Mouse (Mus musculus): ENCODE data around the gene Ero1l. TPM values are rescaled to one million over a fixed set of nuclear protein-coding genes. Genes with fewer than 3 reads are reported as not detected.

Ero1l gene
- polyA plus RNA-seq, 1 experiment from 2014 or later, result 42.2 TPM

DNA sequence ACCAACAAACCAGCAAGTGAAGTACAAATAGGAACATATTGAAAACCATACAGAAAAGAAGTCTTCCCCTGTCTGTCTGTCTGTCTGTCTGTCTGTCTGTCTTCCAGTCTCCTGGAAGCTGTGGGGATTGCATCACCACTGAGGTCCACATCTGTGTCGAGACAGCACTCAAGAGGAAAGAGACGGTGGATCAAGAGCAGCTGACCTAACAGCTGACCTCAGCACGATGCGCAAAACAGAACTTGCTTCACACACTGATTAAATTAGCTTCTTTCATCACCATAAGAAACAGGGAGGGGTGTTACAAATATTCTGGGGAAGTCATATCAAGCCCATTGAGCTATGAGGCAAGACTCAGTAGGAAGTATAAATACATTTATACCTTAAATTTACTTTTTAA, 27.0 kb downstream of the Ero1l start:
- H3K4me1 ChIP-seq, result no peaks in the 10 kb centered on the region
- no peaks in the 10 kb centered on the region for H3K36me3 ChIP-seq
- H3K4me2 ChIP-seq, result no peak overlapping the region
- no peak overlapping the region for H3K27ac ChIP-seq
- no peak overlapping the region for H3K4me3 ChIP-seq (replicated peaks)
- no peak for ATAC-seq (ENCODE audit: insufficient read depth, low FRiP score, low read depth)
- H3K9ac ChIP-seq, result no peak overlapping the region
- H3K27me3 ChIP-seq (replicated peaks), result no peaks in the 10 kb centered on the region
- 79% methylated on average over 4 of the region's 4 CpGs for WGBS
- H3K9me3 ChIP-seq, result no peaks in the 10 kb centered on the region

DNA sequence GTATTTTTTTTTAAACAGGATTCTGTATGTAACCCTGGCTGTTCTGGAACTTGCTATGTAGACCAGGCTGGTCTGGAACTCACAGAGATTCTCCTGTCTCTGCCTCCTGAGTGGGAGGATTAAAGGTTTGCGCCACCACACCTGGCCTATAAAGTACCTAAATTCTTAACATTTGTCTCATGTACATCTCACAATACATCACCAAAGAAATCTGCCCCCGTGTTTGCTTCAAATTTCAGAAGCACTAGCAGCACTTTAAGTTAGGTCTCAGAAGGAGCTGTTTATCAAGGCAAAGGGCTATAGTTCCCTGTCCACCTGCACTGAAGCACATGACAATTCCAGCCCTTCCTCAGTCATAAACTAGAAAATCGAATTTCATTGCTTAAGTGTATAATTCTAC, 36.5 kb downstream of the Ero1l start:
- no peak overlapping the region for H3K4me2 ChIP-seq
- no peaks in the 10 kb centered on the region for H3K36me3 ChIP-seq
- H3K27me3 ChIP-seq (replicated peaks), result no peaks in the 10 kb centered on the region
- H3K27ac ChIP-seq, result no peak overlapping the region
- ATAC-seq (ENCODE audit: insufficient read depth, low FRiP score, low read depth), result no peak
- H3K9me3 ChIP-seq, result no peaks in the 10 kb centered on the region
- no peak overlapping the region for H3K4me3 ChIP-seq (replicated peaks)
- H3K4me1 ChIP-seq, result no peaks in the 10 kb centered on the region
- WGBS, result 83% methylated on average over 3 of the region's 3 CpGs
- no peak overlapping the region for H3K9ac ChIP-seq

DNA sequence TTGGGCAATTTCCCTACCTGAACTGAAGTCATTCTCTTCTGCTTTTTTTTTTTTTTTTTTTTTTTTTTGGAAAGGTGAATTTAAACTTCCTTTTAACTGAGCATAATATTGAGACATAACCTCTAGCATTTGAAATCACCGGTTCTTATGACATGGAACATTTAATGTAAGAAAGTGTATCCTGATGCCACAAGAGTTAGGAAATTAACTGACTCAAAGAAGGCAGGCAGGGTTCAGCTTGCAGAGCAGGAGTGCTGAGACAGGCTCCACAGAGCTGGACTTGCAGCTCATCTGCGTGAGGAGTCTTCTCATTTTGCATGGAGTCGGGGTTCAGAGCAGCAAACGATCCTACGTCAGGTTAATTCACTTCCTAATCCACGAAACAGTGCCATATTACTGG, 42.8 kb downstream of the Ero1l start:
- Histone ChIP-seq H3K4me1 (no peaks in the 10 kb centered on the region), H3K9ac (no peak overlapping the region), H3K4me2 (no peak overlapping the region), H3K9me3 (no peaks in the 10 kb centered on the region), H3K27me3 (replicated peaks) (no peaks in the 10 kb centered on the region), H3K36me3 (no peaks in the 10 kb centered on the region), H3K4me3 (replicated peaks) (no peak overlapping the region), H3K27ac (no peak overlapping the region)
- no peak for ATAC-seq (ENCODE audit: insufficient read depth, low FRiP score, low read depth)
- 87% methylated on average over 6 of the region's 6 CpGs for WGBS

DNA sequence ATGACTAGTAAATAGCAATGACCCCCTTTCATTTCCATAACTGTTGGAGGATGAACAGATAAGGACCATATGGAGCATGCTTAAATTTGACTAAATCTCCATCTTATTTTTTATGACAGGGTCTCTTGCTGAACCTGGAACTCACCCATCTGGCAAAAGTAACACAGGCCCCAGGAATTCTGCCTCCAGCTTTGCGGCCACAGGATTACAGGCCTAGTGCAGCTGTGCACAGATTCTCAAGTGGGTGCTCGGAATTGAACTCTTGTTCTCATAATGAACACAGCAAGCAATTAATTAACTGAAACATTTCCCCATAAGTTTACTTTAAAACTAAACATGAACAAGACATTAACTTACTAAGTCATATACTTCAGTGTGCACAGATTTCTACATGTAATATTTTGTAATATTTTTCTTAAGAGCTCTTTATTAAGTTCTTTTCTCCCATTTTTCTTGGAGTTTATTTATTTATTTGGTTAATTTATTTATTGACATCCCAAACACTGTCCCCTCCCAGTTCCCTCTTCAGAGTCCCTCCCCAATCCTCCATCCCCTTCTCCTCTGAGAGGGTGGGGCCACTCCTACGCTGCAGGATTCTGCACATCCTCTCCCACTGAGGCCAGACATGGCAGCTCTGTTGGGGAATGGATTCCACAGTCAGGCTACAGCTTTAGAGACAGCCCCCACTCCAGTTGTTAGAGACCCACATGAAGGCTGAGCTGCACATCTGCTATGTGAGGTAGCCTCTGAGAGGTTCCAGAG, 54.6 kb downstream of the Ero1l start:
- H3K36me3 ChIP-seq, result no peaks in the 10 kb centered on the region
- no peaks in the 10 kb centered on the region for H3K27me3 ChIP-seq (replicated peaks)
- 67% methylated on average over 3 of the region's 3 CpGs for WGBS
- H3K9me3 ChIP-seq, result no peaks in the 10 kb centered on the region
- H3K4me2 ChIP-seq, result no peak overlapping the region
- no peak overlapping the region for H3K4me3 ChIP-seq (replicated peaks)
- H3K27ac ChIP-seq, result no peak overlapping the region
- no peaks in the 10 kb centered on the region for H3K4me1 ChIP-seq
- ATAC-seq (ENCODE audit: insufficient read depth, low FRiP score, low read depth), result no peak
- H3K9ac ChIP-seq, result no peak overlapping the region

DNA sequence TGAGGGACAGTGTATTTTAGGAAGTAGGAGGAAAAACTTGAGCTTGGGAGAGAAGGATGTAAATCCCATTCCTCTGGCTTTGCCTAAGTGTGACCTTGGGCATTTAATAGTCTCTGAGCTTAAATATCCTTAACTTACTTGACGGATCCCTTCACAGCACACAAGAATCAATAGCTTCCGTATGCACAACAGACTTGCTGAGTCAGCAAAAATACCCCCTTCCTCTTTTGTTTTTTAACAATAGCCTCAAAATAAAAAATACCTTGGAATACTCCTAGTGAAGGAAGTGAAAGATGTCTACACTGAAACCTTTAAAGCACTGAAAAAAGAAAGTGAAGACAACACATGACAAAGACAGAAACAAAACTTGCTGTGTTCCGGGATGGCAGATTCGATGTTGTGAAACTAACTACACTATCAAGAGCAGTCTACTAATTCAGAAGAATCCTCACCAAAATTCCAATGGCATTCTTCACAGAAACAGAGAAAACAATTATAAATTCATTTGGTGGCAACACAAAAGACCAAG, 67.0 kb downstream of the Ero1l start:
- Histone ChIP-seq H3K9ac (no peak overlapping the region), H3K27me3 (replicated peaks) (no peaks in the 10 kb centered on the region)
- WGBS, result 79% methylated on average over 4 of the region's 4 CpGs

DNA sequence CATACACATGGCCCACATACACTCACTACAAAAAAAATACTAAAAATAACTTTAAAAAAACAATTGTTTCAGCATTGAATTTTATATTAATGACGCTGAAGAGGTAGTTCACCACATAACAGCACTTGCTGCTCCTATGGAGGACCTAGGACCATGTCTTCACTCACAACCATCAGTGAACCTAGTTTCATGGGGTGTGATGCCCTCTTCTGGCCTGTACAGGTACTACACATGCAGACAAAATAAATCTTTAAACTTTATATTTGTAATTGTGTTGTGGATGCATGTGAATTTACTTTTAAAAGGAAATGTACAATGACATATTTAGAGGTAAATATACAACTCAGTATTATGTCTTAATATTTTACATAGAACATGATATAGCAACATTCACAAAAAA, 77.0 kb downstream of the Ero1l start:
- Histone ChIP-seq H3K27ac (no peak overlapping the region), H3K27me3 (replicated peaks) (no peaks in the 10 kb centered on the region), H3K4me3 (replicated peaks) (no peak overlapping the region), H3K4me1 (no peaks in the 10 kb centered on the region), H3K36me3 (no peaks in the 10 kb centered on the region), H3K4me2 (no peak overlapping the region), H3K9ac (no peak overlapping the region), H3K9me3 (no peaks in the 10 kb centered on the region)
- no peak for ATAC-seq (ENCODE audit: insufficient read depth, low FRiP score, low read depth)
- WGBS, result 51% methylated on average over 1 of the region's 1 CpGs

More for the DNA sequence above, 67.0 kb downstream of the Ero1l start:
- Histone ChIP-seq H3K27ac (no peak overlapping the region), H3K9me3 (no peaks in the 10 kb centered on the region), H3K4me1 (no peaks in the 10 kb centered on the region), H3K4me3 (replicated peaks) (no peak overlapping the region), H3K36me3 (no peaks in the 10 kb centered on the region), H3K4me2 (no peak overlapping the region)
- ATAC-seq (ENCODE audit: insufficient read depth, low FRiP score, low read depth), result no peak

DNA sequence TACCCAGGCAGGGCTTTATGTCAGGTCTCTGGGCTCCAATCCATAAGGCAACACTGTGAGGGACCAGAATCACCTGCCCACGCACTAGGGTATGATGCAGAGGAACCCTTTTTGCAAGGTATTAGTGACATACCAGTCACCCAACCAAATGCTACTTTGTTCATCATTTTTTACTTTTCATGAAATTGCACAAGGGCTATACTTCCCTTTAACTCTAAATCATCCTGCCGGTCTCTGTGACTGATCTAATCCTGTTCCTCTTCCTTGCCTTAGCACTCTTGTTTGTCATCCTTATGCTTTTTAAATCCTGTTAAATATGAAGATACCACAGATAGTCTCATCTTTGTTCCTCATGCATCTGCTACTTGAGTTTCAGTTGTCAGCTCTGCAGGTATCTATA, 79.5 kb downstream of the Ero1l start:
- H3K4me3 ChIP-seq (replicated peaks), result no peak overlapping the region
- no peaks in the 10 kb centered on the region for H3K36me3 ChIP-seq
- H3K4me1 ChIP-seq, result no peaks in the 10 kb centered on the region
- WGBS, result 67% methylated on average over 2 of the region's 2 CpGs
- H3K4me2 ChIP-seq, result no peak overlapping the region
- H3K27ac ChIP-seq, result no peak overlapping the region
- no peak overlapping the region for H3K9ac ChIP-seq
- ATAC-seq (ENCODE audit: insufficient read depth, low FRiP score, low read depth), result no peak
- H3K9me3 ChIP-seq, result no peaks in the 10 kb centered on the region
- H3K27me3 ChIP-seq (replicated peaks), result no peaks in the 10 kb centered on the region

Other genes starting within 250 kb of the Ero1l start
- 1.8 and 2.4 TPM in 2 replicates for gene Gpr137c, start 99.1 kb downstream of the Ero1l start, polyA plus RNA-seq (2015; fragmentation: Nextera tagmentation; extraction: Ambion mirVana)
- 11.2 and 11.3 TPM in 2 replicates for gene Txndc16, start 98.4 kb downstream of the Ero1l start, polyA plus RNA-seq (2015; fragmentation: Nextera tagmentation; extraction: Ambion mirVana)
- gene Psmc6, start 11.0 kb upstream of the Ero1l start, polyA plus RNA-seq (2015; fragmentation: Nextera tagmentation; extraction: Ambion mirVana), result 135 and 139 TPM in 2 replicates
- 57.4 and 59.7 TPM in 2 replicates for gene Styx, start 32.3 kb upstream of the Ero1l start, polyA plus RNA-seq (2015; fragmentation: Nextera tagmentation; extraction: Ambion mirVana)
- 55.8 and 56.4 TPM in 2 replicates for gene Gnpnat1, start 86.1 kb upstream of the Ero1l start, polyA plus RNA-seq (2015; fragmentation: Nextera tagmentation; extraction: Ambion mirVana)
- 195 and 200 TPM in 2 replicates for gene Fermt2, start 211.3 kb upstream of the Ero1l start, polyA plus RNA-seq (2015; fragmentation: Nextera tagmentation; extraction: Ambion mirVana)

Data from stomach, embryonic 15.5 days (tissue).